Mouse (Mus musculus): ENCODE results near the gene Baiap2l2.
A peak's percentile ranks its signal among the peaks of the same experiment; 100 is the strongest.

Baiap2l2 gene

GRCm38 (mm10) chr15:79303725-79304124 lies 18.4 kb upstream of the Baiap2l2 start:
- DNase-seq (ENCODE audit: extremely low read depth, low read depth, low spot score), result no peak

DNA sequence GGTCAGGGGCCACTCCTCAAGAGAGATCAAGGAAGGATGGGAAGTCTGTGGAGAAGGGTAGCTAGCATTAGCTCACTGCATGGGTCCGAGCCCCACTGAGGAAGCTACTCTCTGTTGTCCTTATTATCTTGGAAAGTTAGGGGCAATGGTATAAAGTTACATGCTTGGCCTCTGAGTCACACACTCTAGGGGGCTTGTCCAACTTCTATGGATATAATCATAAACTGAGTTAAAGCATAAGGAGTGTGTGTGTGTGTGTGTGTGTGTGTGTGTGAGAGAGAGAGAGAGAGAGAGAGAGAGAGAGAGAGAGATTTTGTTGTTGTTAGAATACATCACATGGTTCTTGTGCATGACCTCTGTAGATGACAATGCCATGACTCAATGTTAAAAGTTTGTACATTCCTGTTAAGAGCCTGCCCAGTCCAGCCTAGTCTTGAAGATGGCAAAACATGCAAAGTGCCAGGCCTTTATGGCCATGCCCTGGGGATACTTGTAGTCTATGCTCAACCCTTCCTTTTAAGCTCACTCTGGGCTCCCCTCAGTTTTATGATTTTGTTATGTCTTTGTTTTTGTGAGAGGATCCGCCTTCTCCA lies 14.3 kb upstream of the Baiap2l2 start:
- peak; percentile 56 for DNase-seq (ENCODE audit: extremely low read depth, low read depth, low spot score)

DNA sequence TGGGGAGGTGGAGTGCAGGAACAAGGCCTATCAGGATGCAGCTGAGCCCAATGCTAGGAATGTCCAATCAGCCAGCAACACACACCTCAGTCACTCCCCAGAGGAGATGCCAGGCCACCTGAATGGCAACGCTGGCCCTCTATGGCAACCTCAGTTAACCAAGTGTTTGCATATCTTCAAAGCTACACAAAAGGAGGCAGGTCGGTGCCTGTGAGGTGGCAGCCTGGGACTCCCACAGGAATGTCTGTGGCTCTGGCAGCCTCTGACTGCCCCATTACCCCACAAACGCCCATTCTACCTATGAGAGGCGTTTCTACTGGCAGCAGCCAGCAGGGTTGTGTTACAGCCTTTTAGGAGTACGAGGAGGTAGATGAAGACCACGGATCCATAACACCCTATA lies 13.2 kb upstream of the Baiap2l2 start:
- DNase-seq (ENCODE audit: extremely low read depth, low read depth, low spot score), result peak; percentile 25

- no peak for DNase-seq (ENCODE audit: extremely low read depth, low read depth, low spot score)
These were observed 7.4 kb upstream of the Baiap2l2 start for GRCm38 (mm10) chr15:79292779-79293178.

GRCm38 (mm10) chr15:79290340-79290739 lies 5.0 kb upstream of the Baiap2l2 start:
- DNase-seq (ENCODE audit: extremely low read depth, low read depth, low spot score), result no peak

DNA sequence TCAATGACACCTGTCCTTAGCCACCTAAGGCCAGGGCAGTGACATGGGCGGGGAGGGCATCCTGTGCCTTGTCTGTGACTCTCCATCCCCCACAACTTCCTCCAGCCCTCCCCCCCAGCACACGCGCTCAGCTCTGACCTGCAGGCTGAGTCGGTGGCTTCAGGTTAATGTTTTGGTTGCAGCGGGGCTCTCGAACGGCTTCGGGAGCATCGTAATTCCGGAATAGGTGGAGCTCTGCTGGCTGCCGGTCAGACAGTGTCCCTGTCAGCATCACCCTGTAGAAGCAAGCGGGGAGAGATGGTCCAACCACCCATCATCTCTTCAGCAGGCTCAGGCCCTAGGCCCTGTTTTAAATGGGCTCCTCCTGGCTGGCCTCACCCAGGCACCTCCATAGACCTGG lies 4.1 kb upstream of the Baiap2l2 start:
- no peak for DNase-seq (ENCODE audit: extremely low read depth, low read depth, low spot score)

GRCm38 (mm10) chr15:79288387-79288786 lies 3.0 kb upstream of the Baiap2l2 start:
- no peak for DNase-seq (ENCODE audit: extremely low read depth, low read depth, low spot score)

DNA sequence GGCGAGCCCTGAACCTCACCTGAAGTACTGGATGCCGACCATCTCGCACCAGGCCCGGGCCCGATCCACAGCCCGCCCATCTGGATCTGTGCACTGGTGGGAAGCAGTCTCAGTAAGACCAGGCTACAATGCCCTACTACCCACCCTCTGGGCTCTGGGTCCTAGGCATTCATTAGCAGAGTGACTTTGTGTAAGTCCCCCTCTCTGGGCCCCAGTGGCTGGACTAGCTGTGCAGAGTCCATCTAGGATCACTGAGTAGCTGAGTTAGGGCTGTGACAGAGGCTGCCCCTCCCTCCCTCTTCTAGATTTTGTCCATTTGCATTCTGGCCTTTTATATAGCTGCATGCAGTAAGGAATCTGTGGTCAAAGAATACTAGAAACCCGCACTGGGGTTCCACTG lies 1.8 kb upstream of the Baiap2l2 start:
- no peak for DNase-seq (ENCODE audit: extremely low read depth, low read depth, low spot score)

- DNase-seq (ENCODE audit: extremely low read depth, low read depth, low spot score), result no peak
These were observed 804 bp upstream of the Baiap2l2 start for GRCm38 (mm10) chr15:79286141-79286540.

GRCm38 (mm10) chr15:79283371-79283770 lies 2.0 kb downstream of the Baiap2l2 start:
- no peak for DNase-seq (ENCODE audit: extremely low read depth, low read depth, low spot score)

DNA sequence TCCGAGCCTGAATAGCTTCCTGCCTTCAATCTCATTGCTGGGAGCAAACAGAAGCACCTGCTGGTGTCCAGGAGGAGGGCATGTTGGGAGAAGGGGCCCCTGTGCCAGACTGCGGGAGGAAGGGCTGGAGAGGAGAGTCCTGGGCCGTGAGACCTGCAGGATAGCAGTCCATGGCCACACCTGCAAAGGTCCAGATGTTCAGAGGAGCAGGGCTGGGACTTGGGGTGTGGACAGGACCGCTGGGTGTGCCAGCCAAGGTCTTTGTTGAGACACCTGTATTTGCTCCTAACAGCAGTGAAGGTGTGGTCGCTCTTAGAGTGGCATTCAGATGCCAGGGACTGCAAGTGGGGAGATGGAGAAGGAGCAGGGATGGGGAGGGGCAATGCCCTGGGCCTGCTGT lies 2.9 kb downstream of the Baiap2l2 start:
- no peak for DNase-seq (ENCODE audit: extremely low read depth, low read depth, low spot score)

DNA sequence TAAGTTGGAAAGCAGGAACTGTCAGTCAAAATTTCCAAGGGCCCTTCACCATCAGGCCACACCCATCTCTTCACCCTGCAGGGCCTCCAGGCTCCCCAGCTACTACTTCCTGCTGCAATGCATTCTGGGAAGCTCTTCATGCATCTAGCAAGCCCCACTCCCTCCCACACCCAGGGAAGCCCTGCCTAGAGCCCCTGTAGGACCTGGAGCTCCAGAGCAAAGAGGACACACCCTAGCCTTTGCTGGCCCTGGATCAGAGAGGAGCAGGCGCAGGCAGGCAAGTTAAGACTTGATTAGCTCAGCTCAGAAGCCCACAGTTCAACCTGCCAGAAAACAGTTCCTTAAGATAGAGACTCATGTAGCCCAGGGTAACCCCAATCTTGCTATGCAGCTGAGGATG lies 3.9 kb downstream of the Baiap2l2 start:
- DNase-seq (ENCODE audit: extremely low read depth, low read depth, low spot score), result no peak

- DNase-seq (ENCODE audit: extremely low read depth, low read depth, low spot score), result no peak
These were observed 4.5 kb downstream of the Baiap2l2 start for GRCm38 (mm10) chr15:79280850-79281249.

GRCm38 (mm10) chr15:79280209-79280608 lies 5.1 kb downstream of the Baiap2l2 start:
- DNase-seq (ENCODE audit: extremely low read depth, low read depth, low spot score), result no peak

- DNase-seq (ENCODE audit: extremely low read depth, low read depth, low spot score), result no peak
These were observed 7.6 kb downstream of the Baiap2l2 start for GRCm38 (mm10) chr15:79277728-79278127.

DNA sequence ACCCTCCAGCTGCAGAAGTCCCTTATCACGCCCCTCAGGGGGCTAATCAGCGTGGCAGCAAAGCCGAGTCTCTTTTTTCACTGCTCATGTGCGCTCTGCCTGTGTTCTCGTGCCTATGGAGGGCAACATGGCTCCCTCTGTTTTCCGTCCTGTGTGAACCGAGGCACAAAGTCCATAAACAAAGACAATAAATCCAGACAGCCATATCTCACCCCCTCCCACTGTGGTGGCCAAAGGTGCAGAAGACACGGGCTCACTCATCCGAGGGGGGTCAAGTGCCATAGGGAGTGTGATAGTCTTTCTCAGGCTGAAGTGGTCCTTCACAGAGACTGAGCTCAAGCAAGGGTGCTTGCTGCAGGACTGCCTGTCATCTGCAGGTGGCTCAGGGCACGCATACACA lies 12.3 kb downstream of the Baiap2l2 start:
- DNase-seq (ENCODE audit: extremely low read depth, low read depth, low spot score), result no peak

DNA sequence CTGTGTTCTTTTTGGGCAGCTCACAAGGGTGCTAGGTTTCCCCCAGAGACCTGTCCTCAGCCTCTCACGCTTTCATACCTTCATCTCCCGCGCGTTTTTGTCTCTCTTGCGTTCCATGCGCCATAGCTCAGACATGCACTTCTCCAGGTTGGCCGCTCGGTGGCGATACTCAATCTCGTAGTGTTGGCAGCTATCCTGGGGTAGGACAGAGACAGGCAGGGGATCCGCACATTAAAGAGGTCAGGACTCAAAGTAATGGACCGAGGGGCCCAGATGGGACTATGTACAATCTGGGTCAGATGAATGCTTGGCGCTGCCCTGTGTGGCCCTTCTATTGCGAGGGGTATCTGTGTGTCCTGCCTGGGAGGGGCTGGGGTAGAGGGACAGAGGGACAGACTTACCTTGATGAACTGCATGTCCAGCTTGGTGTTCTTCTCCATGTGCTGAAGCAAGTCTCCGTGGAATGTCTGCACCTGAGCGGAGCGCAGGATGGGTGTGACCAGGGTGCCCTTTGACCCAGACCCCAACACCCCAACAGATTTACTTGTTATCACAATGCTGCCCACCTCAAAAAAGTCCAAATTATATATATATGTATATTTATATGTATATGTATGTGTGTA lies 14.1 kb downstream of the Baiap2l2 start:
- no peak for DNase-seq (ENCODE audit: extremely low read depth, low read depth, low spot score)

GRCm38 (mm10) chr15:79270317-79271123 lies 14.8 kb downstream of the Baiap2l2 start:
- no peak for DNase-seq (ENCODE audit: extremely low read depth, low read depth, low spot score)

DNA sequence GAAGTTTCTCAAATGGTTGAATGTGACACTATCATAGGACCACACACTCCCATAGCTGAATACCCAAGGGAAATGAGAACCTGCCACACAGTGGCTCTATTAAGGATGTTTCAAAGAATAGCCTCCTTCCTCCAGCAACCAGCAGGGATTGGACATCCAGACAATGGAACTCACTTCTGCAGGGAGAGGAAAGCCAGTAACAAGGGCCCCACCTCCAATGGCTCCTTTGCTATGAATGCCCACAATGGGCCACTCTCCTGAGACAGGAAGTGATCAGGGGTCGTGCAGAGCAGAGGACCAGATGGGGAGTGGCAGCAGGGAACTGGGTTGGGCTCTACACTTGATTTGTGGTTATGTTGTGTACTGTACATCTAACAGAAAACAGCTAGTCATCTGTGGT lies 16.8 kb downstream of the Baiap2l2 start:
- no peak for DNase-seq (ENCODE audit: extremely low read depth, low read depth, low spot score)

DNA sequence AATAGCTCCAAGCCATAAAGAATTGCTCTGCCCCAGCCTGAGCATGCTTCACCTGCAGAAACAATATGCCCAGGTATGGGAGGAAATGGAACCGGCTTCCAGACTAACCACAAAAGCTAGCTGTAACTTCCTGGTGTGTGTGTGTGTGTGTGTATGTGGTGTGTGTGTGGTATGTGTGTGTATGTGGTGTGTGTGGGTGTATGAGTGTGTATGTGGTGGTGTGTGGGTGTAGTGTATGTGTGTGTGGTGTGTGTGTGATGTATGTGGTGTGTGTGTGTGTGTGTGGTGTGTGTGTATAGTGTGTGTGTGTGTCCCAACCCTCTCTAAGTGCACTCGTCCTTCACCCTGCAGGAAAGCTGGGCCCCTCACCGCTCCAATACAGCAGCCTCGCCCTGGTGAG lies 20.0 kb downstream of the Baiap2l2 start:
- DNase-seq (ENCODE audit: extremely low read depth, low read depth, low spot score), result no peak

DNA sequence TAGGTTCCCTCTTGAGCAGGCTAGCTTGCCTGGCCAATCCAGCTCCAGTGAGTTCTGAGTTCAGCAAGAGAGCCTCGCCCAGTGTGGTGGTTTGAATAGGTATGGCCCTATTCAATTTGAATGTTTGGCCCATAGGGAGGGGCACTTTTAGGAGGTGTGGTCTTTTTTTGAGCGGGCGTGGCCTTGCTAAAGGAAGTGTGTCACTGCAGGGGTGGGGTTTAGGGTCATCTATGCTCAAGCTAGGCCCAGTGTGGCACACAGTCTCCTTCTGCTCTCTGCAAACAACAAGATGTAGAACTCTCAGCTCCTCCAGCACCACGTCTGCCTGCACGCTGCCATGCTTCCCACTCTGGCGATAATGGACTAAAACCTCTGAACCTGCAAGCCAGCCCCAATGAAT lies 21.6 kb downstream of the Baiap2l2 start:
- DNase-seq (ENCODE audit: extremely low read depth, low read depth, low spot score), result no peak

DNA sequence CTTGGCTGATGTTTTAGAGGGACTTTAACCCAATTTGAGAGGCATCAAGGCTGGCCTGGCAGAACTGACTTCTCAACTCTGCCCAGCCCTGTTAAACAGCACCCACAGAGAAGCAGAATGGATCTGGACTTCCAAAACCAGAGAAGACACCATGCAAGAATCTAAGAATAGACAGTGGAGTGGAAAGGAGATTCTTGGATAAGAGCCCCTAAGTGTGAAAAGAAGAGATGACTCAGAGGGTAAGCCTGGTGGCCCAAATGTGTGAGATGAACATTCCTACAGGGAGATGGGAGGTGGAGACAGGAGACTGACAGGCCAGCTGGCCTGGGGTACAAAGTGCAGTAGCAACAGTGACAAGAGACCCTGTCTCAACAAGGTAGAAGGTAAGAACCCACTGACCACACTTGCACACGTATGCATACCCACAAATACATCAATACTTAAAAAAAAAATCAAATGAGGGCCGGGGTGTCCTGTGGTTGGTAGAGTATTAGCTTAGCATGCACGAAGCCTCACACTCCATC lies 22.5 kb downstream of the Baiap2l2 start:
- DNase-seq (ENCODE audit: extremely low read depth, low read depth, low spot score), result no peak

Data from fat pad, adult 2 months (tissue).